Mouse (Mus musculus): ENCODE results near the gene Utp4.
A peak's percentile ranks its signal among the peaks of the same experiment; 100 is the strongest.
"Not testable (repeated sequence)": the region's sequence is repeated elsewhere in the genome, so short reads cannot be mapped to it uniquely, and the experiment has no call there.

Gene Utp4

GRCm38 (mm10) chr8:106893481-106894156 lies at the start of gene Utp4:
Gene Utp4, plus strand, starts transcription at chr8:106893636.
- peak; percentile 64 for DNase-seq (ENCODE audit: low read depth, low spot score)

- DNase-seq (ENCODE audit: low read depth, low spot score) = no peak
Observed at GRCm38 (mm10) chr8:106850034-106850433, 43.4 kb upstream of the Utp4 start.

GRCm38 (mm10) chr8:106854534-106855241 lies 38.7 kb upstream of the Utp4 start:
- DNase-seq (ENCODE audit: low read depth, low spot score) = no peak

GRCm38 (mm10) chr8:106855242-106855562 lies 38.2 kb upstream of the Utp4 start:
- no peak for DNase-seq (ENCODE audit: low read depth, low spot score)

GRCm38 (mm10) chr8:106862845-106863244 lies 30.6 kb upstream of the Utp4 start:
- DNase-seq (ENCODE audit: low read depth, low spot score) = no peak

GRCm38 (mm10) chr8:106865354-106865753 lies 28.1 kb upstream of the Utp4 start:
- no peak for DNase-seq (ENCODE audit: low read depth, low spot score)

- DNase-seq (ENCODE audit: low read depth, low spot score) = no peak
Observed at GRCm38 (mm10) chr8:106870051-106870450, 23.4 kb upstream of the Utp4 start, which contains the start of gene Has3. Gene Has3, plus strand, starts transcription at chr8:106870242.

GRCm38 (mm10) chr8:106870537-106871327 lies 22.7 kb upstream of the Utp4 start:
- no peak for DNase-seq (ENCODE audit: low read depth, low spot score)

GRCm38 (mm10) chr8:106871328-106871926 lies 22.0 kb upstream of the Utp4 start:
- DNase-seq (ENCODE audit: low read depth, low spot score) = no peak

GRCm38 (mm10) chr8:106871931-106872371 lies 21.5 kb upstream of the Utp4 start:
- no peak for DNase-seq (ENCODE audit: low read depth, low spot score)

- DNase-seq (ENCODE audit: low read depth, low spot score) = no peak
Observed at GRCm38 (mm10) chr8:106872454-106873034, 20.9 kb upstream of the Utp4 start.

- no peak for DNase-seq (ENCODE audit: low read depth, low spot score)
Observed at GRCm38 (mm10) chr8:106880121-106880707, 13.2 kb upstream of the Utp4 start.

GRCm38 (mm10) chr8:106884094-106884493 lies 9.3 kb upstream of the Utp4 start:
- not testable (repeated sequence) for DNase-seq (ENCODE audit: low read depth, low spot score)

- not testable (repeated sequence) for DNase-seq (ENCODE audit: low read depth, low spot score)
Observed at GRCm38 (mm10) chr8:106884826-106885400, 8.5 kb upstream of the Utp4 start.

- no peak for DNase-seq (ENCODE audit: low read depth, low spot score)
Observed at GRCm38 (mm10) chr8:106887336-106888189, 5.9 kb upstream of the Utp4 start.

GRCm38 (mm10) chr8:106888803-106889202 lies 4.6 kb upstream of the Utp4 start:
- no peak for DNase-seq (ENCODE audit: low read depth, low spot score)

- DNase-seq (ENCODE audit: low read depth, low spot score) = no peak
Observed at GRCm38 (mm10) chr8:106892210-106892805, 1.1 kb upstream of the Utp4 start.

- no peak for DNase-seq (ENCODE audit: low read depth, low spot score)
Observed at GRCm38 (mm10) chr8:106892806-106893451, 507 bp upstream of the Utp4 start.

GRCm38 (mm10) chr8:106899473-106899872 lies 6.0 kb downstream of the Utp4 start:
- no peak for DNase-seq (ENCODE audit: low read depth, low spot score)
